Mouse (Mus musculus): ENCODE data around the gene Pfn1. TPM values are rescaled to one million over a fixed set of nuclear protein-coding genes. Genes with fewer than 3 reads are reported as not detected.

Pfn1 gene
- polyA plus RNA-seq, 1 experiment from 2014 or later: 2,344 TPM

GRCm38 (mm10) chr11:70669582-70670345 lies 15.3 kb upstream of the Pfn1 start:
- Histone ChIP-seq H3K4me2 (ENCODE audit: low read length) (peak overlapping the region; percentile 66), H3K9me3 (ENCODE audit: control insufficient read depth, low read length) (no peaks in the 10 kb centered on the region), H3K9ac (ENCODE audit: low read length) (peak overlapping the region; percentile 72), H3K4me3 (ENCODE audit: low read depth, low read length) (peak overlapping the region; percentile 70), H3K36me3 (ENCODE audit: control insufficient read depth, insufficient read depth, low read length) (peaks cover 39% of the 10 kb centered on the region), H3K27me3 (replicated peaks; ENCODE audit: control insufficient read depth, insufficient read depth, low read length) (no peaks in the 10 kb centered on the region), H3K27ac (ENCODE audit: low read depth) (peak overlapping the region; percentile 96), H3K4me1 (replicated peaks; ENCODE audit: control insufficient read depth, insufficient read depth, low read length) (peaks cover 21% of the 10 kb centered on the region)
- ATAC-seq (replicated peaks; ENCODE audit: low FRiP score, low TSS enrichment, low read depth): peak; percentile 18
- WGBS: under 1% methylated on average over 31 of the region's 31 CpGs
- DNase-seq (ENCODE audit: low spot score): peak; percentile 88

GRCm38 (mm10) chr11:70668771-70669505 lies 14.5 kb upstream of the Pfn1 start, which contains the start of gene Spag7:
Gene Spag7, minus strand, starts transcription at chr11:70669416.
- Histone ChIP-seq H3K9ac (ENCODE audit: low read length) (peak within 1 kb of the TSS; percentile 72), H3K4me3 (ENCODE audit: low read depth, low read length) (peak within 1 kb of the TSS; percentile 70), H3K27me3 (replicated peaks; ENCODE audit: control insufficient read depth, insufficient read depth, low read length) (no peaks in the 10 kb centered on the region), H3K4me1 (replicated peaks; ENCODE audit: control insufficient read depth, insufficient read depth, low read length) (peaks cover 21% of the 10 kb centered on the region), H3K4me2 (ENCODE audit: low read length) (peak within 1 kb of the TSS; percentile 88), H3K36me3 (ENCODE audit: control insufficient read depth, insufficient read depth, low read length) (peaks cover 45% of the 10 kb centered on the region), H3K27ac (ENCODE audit: low read depth) (peak within 1 kb of the TSS; percentile 96), H3K9me3 (ENCODE audit: control insufficient read depth, low read length) (no peaks in the 10 kb centered on the region)
- under 1% methylated on average over 44 of the region's 44 CpGs for WGBS
- ATAC-seq (replicated peaks; ENCODE audit: low FRiP score, low TSS enrichment, low read depth) (peak; percentile 95), DNase-seq (ENCODE audit: low spot score) (peak; percentile 98)

- DNase-seq (ENCODE audit: low spot score) (peak; percentile 85), ATAC-seq (replicated peaks; ENCODE audit: low FRiP score, low TSS enrichment, low read depth) (peak; percentile 60)
- Histone ChIP-seq H3K27ac (ENCODE audit: low read depth) (peak overlapping the region; percentile 96), H3K4me1 (replicated peaks; ENCODE audit: control insufficient read depth, insufficient read depth, low read length) (peaks cover 21% of the 10 kb centered on the region), H3K36me3 (ENCODE audit: control insufficient read depth, insufficient read depth, low read length) (peaks cover 47% of the 10 kb centered on the region), H3K9me3 (ENCODE audit: control insufficient read depth, low read length) (no peaks in the 10 kb centered on the region), H3K4me2 (ENCODE audit: low read length) (peak overlapping the region; percentile 88), H3K9ac (ENCODE audit: low read length) (peak overlapping the region; percentile 59), H3K27me3 (replicated peaks; ENCODE audit: control insufficient read depth, insufficient read depth, low read length) (no peaks in the 10 kb centered on the region), H3K4me3 (ENCODE audit: low read depth, low read length) (peak overlapping the region; percentile 70)
- under 1% methylated on average over 15 of the region's 15 CpGs for WGBS
Measured at GRCm38 (mm10) chr11:70668335-70668770, 13.9 kb upstream of the Pfn1 start.

- no peak for ATAC-seq (replicated peaks; ENCODE audit: low FRiP score, low TSS enrichment, low read depth)
- WGBS: 69% methylated on average over 14 of the region's 14 CpGs
- peaks cover 50% of the 10 kb centered on the region for H3K36me3 ChIP-seq (ENCODE audit: control insufficient read depth, insufficient read depth, low read length)
Measured at GRCm38 (mm10) chr11:70667271-70668150, 13.1 kb upstream of the Pfn1 start.

GRCm38 (mm10) chr11:70666687-70667086 lies 12.2 kb upstream of the Pfn1 start:
- ATAC-seq (replicated peaks; ENCODE audit: low FRiP score, low TSS enrichment, low read depth) (no peak), DNase-seq (ENCODE audit: low spot score) (no peak)
- no peaks in the 10 kb centered on the region for H3K27me3 ChIP-seq (replicated peaks; ENCODE audit: control insufficient read depth, insufficient read depth, low read length)
- no peak overlapping the region for H3K4me3 ChIP-seq (ENCODE audit: low read depth, low read length)
- H3K27ac ChIP-seq (ENCODE audit: low read depth): no peak overlapping the region
- peaks cover 21% of the 10 kb centered on the region for H3K4me1 ChIP-seq (replicated peaks; ENCODE audit: control insufficient read depth, insufficient read depth, low read length)
- no peaks in the 10 kb centered on the region for H3K9me3 ChIP-seq (ENCODE audit: control insufficient read depth, low read length)
- H3K9ac ChIP-seq (ENCODE audit: low read length): no peak overlapping the region
- H3K36me3 ChIP-seq (ENCODE audit: control insufficient read depth, insufficient read depth, low read length): peaks cover 55% of the 10 kb centered on the region
- H3K4me2 ChIP-seq (ENCODE audit: low read length): no peak overlapping the region
- WGBS: 94% methylated on average over 8 of the region's 8 CpGs

More at GRCm38 (mm10) chr11:70667271-70668150, 13.1 kb upstream of the Pfn1 start:
- Histone ChIP-seq H3K27ac (ENCODE audit: low read depth) (peak overlapping the region; percentile 96), H3K4me2 (ENCODE audit: low read length) (peak overlapping the region; percentile 88), H3K27me3 (replicated peaks; ENCODE audit: control insufficient read depth, insufficient read depth, low read length) (no peaks in the 10 kb centered on the region), H3K9ac (ENCODE audit: low read length) (peak overlapping the region; percentile 59), H3K9me3 (ENCODE audit: control insufficient read depth, low read length) (no peaks in the 10 kb centered on the region), H3K4me1 (replicated peaks; ENCODE audit: control insufficient read depth, insufficient read depth, low read length) (peaks cover 21% of the 10 kb centered on the region), H3K4me3 (ENCODE audit: low read depth, low read length) (peak overlapping the region; percentile 70)
- DNase-seq (ENCODE audit: low spot score): no peak

- Histone ChIP-seq H3K4me1 (replicated peaks; ENCODE audit: control insufficient read depth, insufficient read depth, low read length) (peaks cover 14% of the 10 kb centered on the region), H3K9me3 (ENCODE audit: control insufficient read depth, low read length) (no peaks in the 10 kb centered on the region), H3K36me3 (ENCODE audit: control insufficient read depth, insufficient read depth, low read length) (peaks cover 54% of the 10 kb centered on the region), H3K27ac (ENCODE audit: low read depth) (no peak overlapping the region), H3K9ac (ENCODE audit: low read length) (no peak overlapping the region), H3K4me3 (ENCODE audit: low read depth, low read length) (no peak overlapping the region), H3K27me3 (replicated peaks; ENCODE audit: control insufficient read depth, insufficient read depth, low read length) (no peaks in the 10 kb centered on the region), H3K4me2 (ENCODE audit: low read length) (no peak overlapping the region)
- whole genome bisulfite sequencing: 91% methylated on average over 9 of the region's 9 CpGs
- ATAC-seq (replicated peaks; ENCODE audit: low FRiP score, low TSS enrichment, low read depth): no peak
- DNase-seq (ENCODE audit: low spot score): no peak
Measured at GRCm38 (mm10) chr11:70664741-70665140, 10.3 kb upstream of the Pfn1 start.

GRCm38 (mm10) chr11:70663957-70664356 lies 9.5 kb upstream of the Pfn1 start:
- 92% methylated on average over 6 of the region's 6 CpGs for WGBS
- ATAC-seq (replicated peaks; ENCODE audit: low FRiP score, low TSS enrichment, low read depth): no peak
- Histone ChIP-seq H3K27me3 (replicated peaks; ENCODE audit: control insufficient read depth, insufficient read depth, low read length) (no peaks in the 10 kb centered on the region), H3K4me1 (replicated peaks; ENCODE audit: control insufficient read depth, insufficient read depth, low read length) (peaks cover 14% of the 10 kb centered on the region), H3K27ac (ENCODE audit: low read depth) (no peak overlapping the region), H3K4me3 (ENCODE audit: low read depth, low read length) (no peak overlapping the region), H3K9me3 (ENCODE audit: control insufficient read depth, low read length) (no peaks in the 10 kb centered on the region), H3K4me2 (ENCODE audit: low read length) (no peak overlapping the region), H3K9ac (ENCODE audit: low read length) (no peak overlapping the region), H3K36me3 (ENCODE audit: control insufficient read depth, insufficient read depth, low read length) (peaks cover 54% of the 10 kb centered on the region)
- DNase-seq (ENCODE audit: low spot score): no peak

GRCm38 (mm10) chr11:70663101-70663500 lies 8.7 kb upstream of the Pfn1 start:
- no peak overlapping the region for H3K4me2 ChIP-seq (ENCODE audit: low read length)
- H3K27me3 ChIP-seq (replicated peaks; ENCODE audit: control insufficient read depth, insufficient read depth, low read length): no peaks in the 10 kb centered on the region
- WGBS: 92% methylated on average over 8 of the region's 8 CpGs
- no peak overlapping the region for H3K27ac ChIP-seq (ENCODE audit: low read depth)
- no peak overlapping the region for H3K4me3 ChIP-seq (ENCODE audit: low read depth, low read length)
- H3K4me1 ChIP-seq (replicated peaks; ENCODE audit: control insufficient read depth, insufficient read depth, low read length): peaks cover 15% of the 10 kb centered on the region
- no peak for ATAC-seq (replicated peaks; ENCODE audit: low FRiP score, low TSS enrichment, low read depth)
- no peaks in the 10 kb centered on the region for H3K9me3 ChIP-seq (ENCODE audit: control insufficient read depth, low read length)
- DNase-seq (ENCODE audit: low spot score): no peak
- H3K36me3 ChIP-seq (ENCODE audit: control insufficient read depth, insufficient read depth, low read length): peaks cover 54% of the 10 kb centered on the region
- H3K9ac ChIP-seq (ENCODE audit: low read length): no peak overlapping the region

Measured in intestine, embryonic 14.5 days (tissue).